Comparison of ENCODE assay signal across 8 mouse cellular contexts in the genomic region with DNA sequence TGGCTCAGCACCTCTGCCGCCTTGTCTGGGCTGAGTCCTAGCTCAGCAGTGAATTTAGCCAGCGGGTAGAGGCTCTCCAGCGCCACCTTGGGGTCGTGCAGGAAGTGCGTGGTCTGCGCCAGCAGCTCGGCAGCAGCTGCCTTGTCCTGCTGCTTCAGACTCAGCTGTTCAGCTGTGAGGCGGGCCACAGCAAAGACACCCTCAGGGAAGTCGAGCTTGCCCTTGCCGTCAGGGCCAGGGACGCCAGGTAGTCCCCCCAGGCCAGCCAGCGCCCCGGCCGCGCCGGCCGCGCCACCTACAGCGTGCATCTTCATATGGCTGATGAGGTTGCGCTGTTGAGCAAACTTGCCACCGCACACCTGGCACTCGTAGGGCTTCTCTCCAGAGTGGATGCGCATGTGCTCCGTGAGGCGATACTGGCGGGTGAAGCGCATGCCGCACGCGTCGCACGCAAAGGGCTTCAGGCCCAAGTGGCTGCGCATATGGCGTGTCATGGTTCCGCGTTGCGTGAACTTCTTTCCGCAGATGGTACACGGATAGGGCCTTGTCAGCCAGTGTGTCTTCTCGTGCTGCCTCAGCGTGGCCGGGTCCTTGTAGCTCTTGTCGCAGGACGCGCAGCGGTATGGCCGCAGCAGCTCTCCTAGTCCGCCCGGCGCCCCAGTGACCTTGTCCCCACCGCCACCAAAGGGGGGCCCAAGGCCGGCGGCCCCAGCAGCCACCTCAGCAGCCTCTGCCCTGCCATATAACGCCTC. TPM values are rescaled to one million over a fixed set of nuclear protein-coding genes. Genes with fewer than 3 reads are reported as not detected.
DNase-seq lines count a peak whose midpoint lies in the region; ATAC-seq and TF ChIP-seq lines count a peak whose summit lies in the region.

No protein-coding gene starts in this region.

- no peaks in the 10 kb centered on the region for H3K9me3 ChIP-seq in forebrain, embryonic 13.5 days (replicated peaks)
- no peaks in the 10 kb centered on the region for H3K9me3 ChIP-seq in neural tube, embryonic 15.5 days (replicated peaks)

- intact Hi-C loops in heart, postnatal 14 days (cut with DNase I), result loop anchor here (1.0 to 10.0 kb wide), 4 partner anchors 33 to 301 kb away; no protein-coding TSS in a partner anchor

- peak overlapping the region; percentile 48 for H3K4me2 ChIP-seq in forebrain, embryonic 13.5 days
- H3K4me2 ChIP-seq in neural tube, embryonic 15.5 days, result peak overlapping the region; percentile 99

- H3K4me3 ChIP-seq in forebrain, embryonic 13.5 days, result peak overlapping the region; percentile 45
- peak overlapping the region; percentile 2 for H3K4me3 ChIP-seq in lung, adult 2 months (replicated peaks; ENCODE audit: extremely low read depth, low read depth, low read length)
- H3K4me3 ChIP-seq in neural tube, embryonic 15.5 days (replicated peaks), result peak overlapping the region; percentile 53

- no peak overlapping the region for H3K27ac ChIP-seq in forebrain, embryonic 13.5 days
- no peak overlapping the region for H3K27ac ChIP-seq in neural tube, embryonic 15.5 days (replicated peaks)

- H3K4me1 ChIP-seq in forebrain, embryonic 13.5 days, result peaks cover 53% of the 10 kb centered on the region
- peaks cover 16% of the 10 kb centered on the region for H3K4me1 ChIP-seq in lung, adult 2 months (ENCODE audit: control insufficient read depth, insufficient read depth, low read length)
- peaks cover 61% of the 10 kb centered on the region for H3K4me1 ChIP-seq in neural tube, embryonic 15.5 days

- TF ChIP-seq POLR2A in lung, adult 2 months (IDR thresholded peaks at IDR 0.05; ENCODE audit: borderline replicate concordance, extremely low read depth, low read depth, low read length), result peak; percentile 25; the same call in 1 of the 2 replicates

- peaks cover 80% of the 10 kb centered on the region for H3K27me3 ChIP-seq in forebrain, embryonic 13.5 days
- H3K27me3 ChIP-seq in neural tube, embryonic 15.5 days (replicated peaks), result peaks cover 68% of the 10 kb centered on the region

- peak; percentile 63 for DNase-seq in adrenal gland, postnatal 4 days (ENCODE audit: low spot score in 2 of 2)
- peak; percentile 92 for DNase-seq in heart, postnatal 14 days
- DNase-seq in kidney, postnatal 36 days, result peak; percentile 87 to 93
- peak; percentile 88 for DNase-seq in lung, adult 2 months
- peak; percentile 85 for DNase-seq in thymus, postnatal 14 days

- 4% methylated on average over 54 of the region's 54 CpGs for WGBS in forebrain, embryonic 13.5 days
- 31% methylated on average over 54 of the region's 54 CpGs for WGBS in lung, adult 2 months
- WGBS in neural tube, embryonic 15.5 days, result 4% methylated on average over 54 of the region's 54 CpGs

- H3K36me3 ChIP-seq in forebrain, embryonic 13.5 days (ENCODE audit: poor library complexity, severe bottlenecking), result peaks cover 31% of the 10 kb centered on the region
- peaks cover 17% of the 10 kb centered on the region for H3K36me3 ChIP-seq in neural tube, embryonic 15.5 days

- H3K9ac ChIP-seq in forebrain, embryonic 13.5 days, result 0 out of 2 replicates have a peak overlapping the region, but pooled peaks have one; percentile 14
- peak overlapping the region; percentile 4; the same call in 1 of the 2 replicates for H3K9ac ChIP-seq in neural tube, embryonic 15.5 days (replicated peaks)

- ATAC-seq in CD4-positive, CD25-positive, alpha-beta regulatory T cell, adult 4 months, result peak; percentile 40
- no peak for ATAC-seq in forebrain, embryonic 13.5 days
- no peak for ATAC-seq in neural tube, embryonic 15.5 days (ENCODE audit: low FRiP score)

- peak; percentile 74 for TF ChIP-seq CTCF in lung, adult 2 months (IDR thresholded peaks at IDR 0.05; ENCODE audit: insufficient read depth, low read length)

RNA-seq across cellular contexts. Expression of a gene that starts 3.7 kb away (rescaled TPM):
- under 1 TPM in 1 of 2 experiments, not detected in 1; 0.36 TPM for polyA plus RNA-seq in CD4-positive, CD25-positive, alpha-beta regulatory T cell, adult 4 months (2017; shearing (Covaris generic))
- total RNA-seq in adrenal gland, postnatal 4 days (2021), result 10 to 100 TPM; 22.9 to 29.2 TPM
- polyA plus RNA-seq in forebrain, embryonic 13.5 days (2015; fragmentation: Nextera tagmentation; extraction: Ambion mirVana), result 1.2 and 1.5 TPM in 2 replicates
- 10 to 100 TPM; 22.7 to 26.3 TPM for total RNA-seq in heart, postnatal 14 days (2021)
- polyA plus RNA-seq in lung, adult 2 months (2012; rRNA removed), result 21.4 and 33.8 TPM in 2 replicates
- polyA plus RNA-seq in neural tube, embryonic 15.5 days (2015; fragmentation: Nextera tagmentation; extraction: Ambion mirVana), result 5.3 and 10.7 TPM in 2 replicates

RNA-seq across cellular contexts. Expression of a gene that starts 13.0 kb away (rescaled TPM):
- 10 to 100 TPM; 19.2 to 29.4 TPM for polyA plus RNA-seq in CD4-positive, CD25-positive, alpha-beta regulatory T cell, adult 4 months (2017; shearing (Covaris generic))
- 10 to 100 TPM; 16.0 to 17.4 TPM for total RNA-seq in adrenal gland, postnatal 4 days (2021)
- 22.8 and 25.1 TPM in 2 replicates for polyA plus RNA-seq in forebrain, embryonic 13.5 days (2015; fragmentation: Nextera tagmentation; extraction: Ambion mirVana)
- 1 to 10 TPM; 7.1 TPM for total RNA-seq in heart, postnatal 14 days (2021)
- 15.3 and 21.1 TPM in 2 replicates for polyA plus RNA-seq in lung, adult 2 months (2012; rRNA removed)
- 12.6 and 15.4 TPM in 2 replicates for polyA plus RNA-seq in neural tube, embryonic 15.5 days (2015; fragmentation: Nextera tagmentation; extraction: Ambion mirVana)

RNA-seq across cellular contexts. Expression of a gene that starts 25.4 kb away (rescaled TPM):
- 10 to 100 TPM; 11.0 to 20.6 TPM for polyA plus RNA-seq in CD4-positive, CD25-positive, alpha-beta regulatory T cell, adult 4 months (2017; shearing (Covaris generic))
- total RNA-seq in adrenal gland, postnatal 4 days (2021), result 10 to 100 TPM; 26.8 to 29.0 TPM
- polyA plus RNA-seq in forebrain, embryonic 13.5 days (2015; fragmentation: Nextera tagmentation; extraction: Ambion mirVana), result 13.9 and 15.8 TPM in 2 replicates
- 1 to 10 TPM; 9.9 TPM for total RNA-seq in heart, postnatal 14 days (2021)
- polyA plus RNA-seq in lung, adult 2 months (2012; rRNA removed), result 21.0 and 25.7 TPM in 2 replicates
- polyA plus RNA-seq in neural tube, embryonic 15.5 days (2015; fragmentation: Nextera tagmentation; extraction: Ambion mirVana), result 13.8 and 16.2 TPM in 2 replicates

RNA-seq across cellular contexts. Expression of a gene that starts 28.0 kb away (rescaled TPM):
- polyA plus RNA-seq in CD4-positive, CD25-positive, alpha-beta regulatory T cell, adult 4 months (2017; shearing (Covaris generic)), result 1 to 10 TPM; 1.5 to 1.8 TPM
- 10 to 100 TPM; 33.3 to 33.8 TPM for total RNA-seq in adrenal gland, postnatal 4 days (2021)
- polyA plus RNA-seq in forebrain, embryonic 13.5 days (2015; fragmentation: Nextera tagmentation; extraction: Ambion mirVana), result 2.2 and 2.6 TPM in 2 replicates
- total RNA-seq in heart, postnatal 14 days (2021), result 10 to 100 TPM; 10.6 to 13.2 TPM
- 11.6 and 12.5 TPM in 2 replicates for polyA plus RNA-seq in lung, adult 2 months (2012; rRNA removed)
- polyA plus RNA-seq in neural tube, embryonic 15.5 days (2015; fragmentation: Nextera tagmentation; extraction: Ambion mirVana), result 12.6 and 13.7 TPM in 2 replicates

Comparison
In these comparisons a context has a peak if more than half of its experiments do, and no peak if none do; other contexts are left out.
1. H3K4me3 ChIP-seq: peak in every context shown above with its lines; median percentile 53 in neural tube, embryonic 15.5 days; 45 in forebrain, embryonic 13.5 days; 2 in lung, adult 2 months.